Mouse (Mus musculus) forebrain, embryonic 12.5 days (tissue): ENCODE measurements around the gene Sgcd. TPM values are rescaled to one million over a fixed set of nuclear protein-coding genes. Genes with fewer than 3 reads are reported as not detected.
"Not testable (repeated sequence)": the region's sequence is repeated elsewhere in the genome, so short reads cannot be mapped to it uniquely, and the experiment has no call there.

ENCODE experiments used
- ATAC-seq: fragments of 200-750 bp; cut with Nextera tagmentation; 2 replicates; pipeline ENCODE4 v1.8.0; 2017; ENCODE audit warnings: moderate TSS enrichment; ENCODE audit not compliant: low FRiP score
- H3K27ac ChIP-seq: fragments of 300-500 bp; sonication (generic); 2 replicates; pipeline ENCODE4 v1.5.1; 2016; ENCODE audit warnings: mild to moderate bottlenecking
- H3K27me3 ChIP-seq: fragments of 300-500 bp; sonication (generic); 2 replicates; pipeline ENCODE4 v1.6.1; 2016; ENCODE audit warnings: mild to moderate bottlenecking
- H3K36me3 ChIP-seq: fragments of 300-500 bp; sonication (generic); replicated peaks from 2 replicates; pipeline ENCODE4 v1.6.1; 2016; ENCODE audit warnings: mild to moderate bottlenecking
- H3K4me1 ChIP-seq: fragments of 300-500 bp; sonication (generic); 2 replicates; pipeline ENCODE4 v1.6.1; 2016
- H3K4me2 ChIP-seq: fragments of 300-500 bp; sonication (generic); 2 replicates; pipeline ENCODE4 v1.6.1; 2016; ENCODE audit warnings: mild to moderate bottlenecking, moderate library complexity
- H3K4me3 ChIP-seq: fragments of 300-500 bp; sonication (generic); replicated peaks from 2 replicates; pipeline ENCODE4 v1.5.1; 2016; ENCODE audit warnings: mild to moderate bottlenecking
- H3K9ac ChIP-seq: fragments of 300-500 bp; sonication (generic); 2 replicates; pipeline ENCODE4 v1.6.1; 2016; ENCODE audit warnings: mild to moderate bottlenecking
- H3K9me3 ChIP-seq: fragments of 300-500 bp; sonication (generic); 2 replicates; pipeline ENCODE4 v1.6.1; 2016
- WGBS: fragments of 180-500 bp; shearing (Covaris S2); methylation state at CpG from one replicate; pipeline ENCODE4 v1.1.7; 2016; 5-methylcytosine and 5-hydroxymethylcytosine counted together
- polyA plus RNA-seq: library from polyadenylated mRNA; unstranded; fragments of >200 nt; fragmentation: Nextera tagmentation; extraction: Ambion mirVana; gene quantifications from 2 replicates; pipeline ENCODE4 v1.2.1, GENCODE M21; 2016

The Sgcd gene
- polyA plus RNA-seq, 1 experiment from 2014 or later: 3.4 TPM

GRCm38 (mm10) chr11:47765859-47766258 is 222.9 kb downstream of the Sgcd start:
- Histone ChIP-seq H3K4me2 (no peak overlapping the region), H3K36me3 (no peaks in the 10 kb centered on the region), H3K27me3 (no peaks in the 10 kb centered on the region), H3K9me3 (no peaks in the 10 kb centered on the region), H3K27ac (no peak overlapping the region), H3K4me3 (no peak overlapping the region), H3K9ac (no peak overlapping the region), H3K4me1 (no peaks in the 10 kb centered on the region)
- WGBS: 93% methylated on average over 2 of the region's 2 CpGs
- ATAC-seq: no peak

- H3K27ac ChIP-seq, H3K9ac ChIP-seq, H3K4me1 ChIP-seq, H3K27me3 ChIP-seq, H3K4me2 ChIP-seq, H3K36me3 ChIP-seq, H3K9me3 ChIP-seq, H3K4me3 ChIP-seq, ATAC-seq: not testable (repeated sequence)
- WGBS: 83% methylated on average over 3 of the region's 3 CpGs
Observed at GRCm38 (mm10) chr11:47763569-47763968, 225.2 kb downstream of the Sgcd start.

- Histone ChIP-seq H3K4me2 (no peak overlapping the region), H3K27ac (no peak overlapping the region), H3K36me3 (no peaks in the 10 kb centered on the region), H3K4me1 (no peaks in the 10 kb centered on the region), H3K9me3 (no peaks in the 10 kb centered on the region), H3K9ac (no peak overlapping the region), H3K4me3 (no peak overlapping the region), H3K27me3 (no peaks in the 10 kb centered on the region)
- 83% methylated on average over 4 of the region's 4 CpGs for WGBS
- no peak for ATAC-seq
Observed at GRCm38 (mm10) chr11:47759015-47759414, 229.8 kb downstream of the Sgcd start.

- no peaks in the 10 kb centered on the region for H3K36me3 ChIP-seq
- H3K27me3 ChIP-seq: no peaks in the 10 kb centered on the region
- H3K4me3 ChIP-seq: no peak overlapping the region
- no peak for ATAC-seq
- no peaks in the 10 kb centered on the region for H3K4me1 ChIP-seq
- no peak overlapping the region for H3K4me2 ChIP-seq
- H3K27ac ChIP-seq: no peak overlapping the region
- no peak overlapping the region for H3K9ac ChIP-seq
- WGBS: 65% methylated on average over 2 of the region's 2 CpGs
- no peaks in the 10 kb centered on the region for H3K9me3 ChIP-seq
Observed at GRCm38 (mm10) chr11:47742806-47743205, 246.0 kb downstream of the Sgcd start.

- WGBS: 79% methylated on average over 8 of the region's 8 CpGs
- Histone ChIP-seq H3K4me2 (no peak overlapping the region), H3K27ac (no peak overlapping the region), H3K27me3 (no peaks in the 10 kb centered on the region), H3K4me3 (no peak overlapping the region), H3K36me3 (no peaks in the 10 kb centered on the region), H3K4me1 (no peaks in the 10 kb centered on the region), H3K9me3 (no peaks in the 10 kb centered on the region), H3K9ac (no peak overlapping the region)
- ATAC-seq: no peak
Observed at GRCm38 (mm10) chr11:47704930-47705787, 283.6 kb downstream of the Sgcd start.

GRCm38 (mm10) chr11:47695611-47696010 is 293.2 kb downstream of the Sgcd start:
- H3K4me1 ChIP-seq: no peaks in the 10 kb centered on the region
- no peaks in the 10 kb centered on the region for H3K9me3 ChIP-seq
- H3K4me3 ChIP-seq: no peak overlapping the region
- H3K27me3 ChIP-seq: 0 out of 2 replicates have a peak, but pooled peaks cover 4% of the 10 kb centered on the region
- no peak overlapping the region for H3K9ac ChIP-seq
- ATAC-seq: no peak; the same call in 1 of the 2 replicates
- H3K4me2 ChIP-seq: no peak overlapping the region
- H3K36me3 ChIP-seq: no peaks in the 10 kb centered on the region
- no peak overlapping the region for H3K27ac ChIP-seq
- WGBS: 35% methylated on average over 1 of the region's 1 CpGs

- H3K27me3 ChIP-seq: no peaks in the 10 kb centered on the region
- H3K27ac ChIP-seq: no peak overlapping the region
- H3K36me3 ChIP-seq: no peaks in the 10 kb centered on the region
- H3K4me1 ChIP-seq: no peaks in the 10 kb centered on the region
- WGBS: 3% methylated on average over 1 of the region's 1 CpGs
- H3K9ac ChIP-seq: no peak overlapping the region
- no peak overlapping the region for H3K4me3 ChIP-seq
- no peak for ATAC-seq
- no peak overlapping the region for H3K4me2 ChIP-seq
- no peaks in the 10 kb centered on the region for H3K9me3 ChIP-seq
Observed at GRCm38 (mm10) chr11:47658135-47658534, 330.6 kb downstream of the Sgcd start.

- no peak for ATAC-seq
- no peaks in the 10 kb centered on the region for H3K36me3 ChIP-seq
- no peak overlapping the region for H3K4me2 ChIP-seq
- H3K4me1 ChIP-seq: peaks cover 10% of the 10 kb centered on the region
- H3K9me3 ChIP-seq: no peaks in the 10 kb centered on the region
- H3K27me3 ChIP-seq: 0 out of 2 replicates have a peak, but pooled peaks cover 9% of the 10 kb centered on the region
- H3K27ac ChIP-seq: no peak overlapping the region
- no peak overlapping the region for H3K4me3 ChIP-seq
- no peak overlapping the region for H3K9ac ChIP-seq
Observed at GRCm38 (mm10) chr11:47645911-47646310, 342.9 kb downstream of the Sgcd start.

GRCm38 (mm10) chr11:47641567-47642259 is 347.1 kb downstream of the Sgcd start:
- H3K36me3 ChIP-seq: no peaks in the 10 kb centered on the region
- peak; percentile 73 for ATAC-seq
- peaks cover 15% of the 10 kb centered on the region for H3K4me1 ChIP-seq
- H3K27ac ChIP-seq: 0 out of 2 replicates have a peak overlapping the region, but pooled peaks have one; percentile 46
- H3K9ac ChIP-seq: no peak overlapping the region
- peaks cover 21% of the 10 kb centered on the region; the same call in 1 of the 2 replicates for H3K27me3 ChIP-seq
- H3K4me3 ChIP-seq: no peak overlapping the region
- no peaks in the 10 kb centered on the region for H3K9me3 ChIP-seq
- no peak overlapping the region for H3K4me2 ChIP-seq
- 13% methylated on average over 2 of the region's 2 CpGs for WGBS

GRCm38 (mm10) chr11:47640556-47640955 is 348.2 kb downstream of the Sgcd start:
- no peak overlapping the region for H3K9ac ChIP-seq
- peak; percentile 47; the same call in 1 of the 2 replicates for ATAC-seq
- peak overlapping the region; percentile 46; the same call in 1 of the 2 replicates for H3K27ac ChIP-seq

GRCm38 (mm10) chr11:47630186-47630585 is 358.6 kb downstream of the Sgcd start:
- Histone ChIP-seq H3K4me1 (no peaks in the 10 kb centered on the region), H3K9me3 (no peaks in the 10 kb centered on the region), H3K9ac (no peak overlapping the region), H3K4me3 (no peak overlapping the region), H3K27me3 (no peaks in the 10 kb centered on the region), H3K4me2 (no peak overlapping the region), H3K27ac (no peak overlapping the region), H3K36me3 (no peaks in the 10 kb centered on the region)
- WGBS: 69% methylated on average over 2 of the region's 2 CpGs
- no peak for ATAC-seq

More at GRCm38 (mm10) chr11:47640556-47640955, 348.2 kb downstream of the Sgcd start:
- Histone ChIP-seq H3K4me2 (no peak overlapping the region), H3K36me3 (no peaks in the 10 kb centered on the region), H3K27me3 (peaks cover 21% of the 10 kb centered on the region; the same call in 1 of the 2 replicates), H3K4me3 (no peak overlapping the region), H3K4me1 (peaks cover 15% of the 10 kb centered on the region), H3K9me3 (no peaks in the 10 kb centered on the region)
- WGBS: 13% methylated on average over 1 of the region's 1 CpGs

GRCm38 (mm10) chr11:47609892-47610291 is 378.9 kb downstream of the Sgcd start:
- Histone ChIP-seq H3K4me1 (no peaks in the 10 kb centered on the region), H3K36me3 (no peaks in the 10 kb centered on the region), H3K4me3 (no peak overlapping the region), H3K27ac (no peak overlapping the region), H3K9ac (no peak overlapping the region), H3K27me3 (no peaks in the 10 kb centered on the region), H3K9me3 (no peaks in the 10 kb centered on the region), H3K4me2 (no peak overlapping the region)
- no peak for ATAC-seq
- WGBS: 83% methylated on average over 4 of the region's 4 CpGs
